Mouse (Mus musculus) stomach, embryonic 15.5 days (tissue): ENCODE measurements around the gene Amotl2. TPM values are rescaled to one million over a fixed set of nuclear protein-coding genes. Genes with fewer than 3 reads are reported as not detected.
"Not testable (repeated sequence)": the region's sequence is repeated elsewhere in the genome, so short reads cannot be mapped to it uniquely, and the experiment has no call there.

Experiments used
- ATAC-seq: fragments of 200-750 bp; cut with Nextera tagmentation; 2 replicates; pipeline ENCODE4 v1.8.0; 2017; ENCODE audit warnings: low read depth, moderate number of reproducible peaks, moderate TSS enrichment; ENCODE audit not compliant: insufficient read depth, low FRiP score
- H3K27ac ChIP-seq: fragments of 300-500 bp; sonication (generic); 2 replicates; pipeline ENCODE4 v1.5.1; 2015; ENCODE audit warnings: mild to moderate bottlenecking, inconsistent platforms
- H3K27me3 ChIP-seq: fragments of 300-500 bp; sonication (generic); replicated peaks from 2 replicates; pipeline ENCODE4 v1.6.1; 2015; ENCODE audit warnings: inconsistent platforms
- H3K36me3 ChIP-seq: fragments of 300-500 bp; sonication (generic); 2 replicates; pipeline ENCODE4 v1.6.1; 2015; ENCODE audit warnings: inconsistent platforms
- H3K4me1 ChIP-seq: fragments of 300-500 bp; sonication (generic); 2 replicates; pipeline ENCODE4 v1.6.1; 2015; ENCODE audit warnings: inconsistent platforms
- H3K4me2 ChIP-seq: fragments of 300-500 bp; sonication (generic); 2 replicates; pipeline ENCODE4 v1.6.1; 2015; ENCODE audit warnings: mild to moderate bottlenecking, inconsistent platforms
- H3K4me3 ChIP-seq: fragments of 300-500 bp; sonication (generic); replicated peaks from 2 replicates; pipeline ENCODE4 v1.5.1; 2015; ENCODE audit warnings: inconsistent platforms
- H3K9ac ChIP-seq: fragments of 300-500 bp; sonication (generic); 2 replicates; pipeline ENCODE4 v1.6.1; 2015; ENCODE audit warnings: inconsistent platforms
- H3K9me3 ChIP-seq: fragments of 300-500 bp; sonication (generic); 2 replicates; pipeline ENCODE4 v1.6.1; 2016; ENCODE audit warnings: inconsistent platforms
- WGBS: fragments of 180-500 bp; shearing (Covaris S2); methylation state at CpG from one replicate; pipeline ENCODE4 v1.1.7; 2015; 5-methylcytosine and 5-hydroxymethylcytosine counted together
- polyA plus RNA-seq: library from polyadenylated mRNA; unstranded; fragments of >200 nt; fragmentation: Nextera tagmentation; extraction: Ambion mirVana; gene quantifications from 2 replicates; pipeline ENCODE4 v1.2.1, GENCODE M21; 2015

Amotl2 gene
- polyA plus RNA-seq, 1 experiment from 2014 or later, result 35.3 TPM

- 58% methylated on average over 8 of the region's 8 CpGs for whole genome bisulfite sequencing
- no peak overlapping the region for H3K4me3 ChIP-seq
Observed at GRCm38 (mm10) chr9:102763520-102763919, 47.0 kb downstream of the Amotl2 start.

DNA sequence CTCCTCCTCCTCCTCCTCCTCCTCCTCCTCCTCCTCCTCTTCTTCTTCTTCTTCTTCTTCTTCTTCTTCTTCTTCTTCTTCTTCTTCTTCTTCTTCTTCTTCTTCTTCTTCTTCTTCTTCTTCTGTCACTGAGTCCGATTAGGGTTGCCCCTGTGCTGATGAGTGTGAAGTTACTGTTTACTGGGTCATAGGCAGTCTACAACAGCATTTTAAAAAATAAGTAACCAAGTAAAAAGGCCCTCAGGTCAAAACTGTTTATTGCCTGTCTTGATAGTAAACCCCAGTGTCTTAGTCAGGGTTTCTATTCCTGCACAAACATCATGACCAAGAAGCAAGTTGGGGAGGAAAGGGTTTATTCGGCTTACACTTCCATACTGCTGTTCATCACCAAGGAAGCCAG is 48.1 kb downstream of the Amotl2 start:
- H3K4me3 ChIP-seq, H3K4me2 ChIP-seq, H3K27ac ChIP-seq, H3K27me3 ChIP-seq, H3K36me3 ChIP-seq, H3K9ac ChIP-seq, H3K9me3 ChIP-seq, ATAC-seq: not testable (repeated sequence)
- H3K4me1 ChIP-seq, result peaks cover 18% of the 10 kb centered on the region
- WGBS, result 84% methylated on average over 2 of the region's 2 CpGs

More at GRCm38 (mm10) chr9:102763520-102763919, 47.0 kb downstream of the Amotl2 start:
- Histone ChIP-seq H3K27ac (peak overlapping the region; percentile 21; the same call in 1 of the 2 replicates), H3K9ac (no peak overlapping the region), H3K4me2 (no peak overlapping the region), H3K36me3 (no peaks in the 10 kb centered on the region), H3K4me1 (peaks cover 11% of the 10 kb centered on the region), H3K9me3 (no peaks in the 10 kb centered on the region), H3K27me3 (no peaks in the 10 kb centered on the region)
- ATAC-seq, result no peak

- Histone ChIP-seq H3K4me3 (no peak overlapping the region), H3K27ac (peak overlapping the region; percentile 16; the same call in 1 of the 2 replicates), H3K27me3 (no peaks in the 10 kb centered on the region), H3K9ac (no peak overlapping the region), H3K4me1 (peaks cover 18% of the 10 kb centered on the region), H3K4me2 (no peak overlapping the region), H3K9me3 (no peaks in the 10 kb centered on the region), H3K36me3 (no peaks in the 10 kb centered on the region)
- 74% methylated on average over 3 of the region's 3 CpGs for WGBS
- no peak for ATAC-seq
Observed at GRCm38 (mm10) chr9:102766741-102767140, 50.3 kb downstream of the Amotl2 start.

- peak overlapping the region; percentile 51; the same call in 1 of the 2 replicates for H3K27ac ChIP-seq
Observed at GRCm38 (mm10) chr9:102769257-102769656, 52.8 kb downstream of the Amotl2 start.

GRCm38 (mm10) chr9:102770190-102770589 is 53.7 kb downstream of the Amotl2 start:
- Histone ChIP-seq H3K9ac (no peak overlapping the region), H3K4me3 (no peak overlapping the region), H3K36me3 (no peaks in the 10 kb centered on the region), H3K4me2 (no peak overlapping the region), H3K27me3 (no peaks in the 10 kb centered on the region), H3K9me3 (no peaks in the 10 kb centered on the region), H3K4me1 (peaks cover 13% of the 10 kb centered on the region), H3K27ac (no peak overlapping the region)
- WGBS, result 78% methylated on average over 16 of the region's 16 CpGs
- no peak for ATAC-seq

More at GRCm38 (mm10) chr9:102769257-102769656, 52.8 kb downstream of the Amotl2 start:
- no peaks in the 10 kb centered on the region for H3K36me3 ChIP-seq
- H3K4me2 ChIP-seq, result no peak overlapping the region
- no peaks in the 10 kb centered on the region for H3K27me3 ChIP-seq
- no peak overlapping the region for H3K9ac ChIP-seq
- peaks cover 13% of the 10 kb centered on the region for H3K4me1 ChIP-seq
- H3K4me3 ChIP-seq, result no peak overlapping the region
- 53% methylated on average over 3 of the region's 3 CpGs for WGBS
- no peaks in the 10 kb centered on the region for H3K9me3 ChIP-seq
- no peak for ATAC-seq

DNA sequence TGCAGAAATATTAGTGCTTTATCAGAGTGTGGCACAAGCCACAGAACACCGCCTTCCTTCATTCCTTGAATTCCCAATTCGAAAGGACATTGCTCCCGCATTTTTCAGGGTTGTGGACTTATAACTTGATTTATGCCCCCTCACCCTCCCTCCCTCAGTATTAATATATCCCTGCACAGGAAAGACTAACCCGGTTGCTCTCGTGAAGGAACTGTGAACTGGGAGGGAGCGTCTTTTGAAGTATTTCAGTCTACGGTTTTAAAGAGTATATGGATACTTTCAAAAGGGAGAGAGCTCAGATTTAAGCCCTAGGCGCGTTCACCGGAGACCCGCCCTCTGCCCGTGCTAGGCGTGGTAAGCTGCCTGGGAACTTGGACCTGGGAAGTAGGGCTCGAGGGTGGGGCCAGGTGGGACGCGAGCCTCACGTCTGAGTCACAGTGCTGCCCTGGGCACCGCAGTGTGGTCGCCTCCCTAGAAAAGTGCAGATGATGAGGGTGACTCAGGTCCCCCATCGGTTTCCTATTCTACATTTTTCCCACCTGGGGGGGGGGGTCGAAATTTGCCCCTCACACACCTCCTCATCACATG is 54.9 kb downstream of the Amotl2 start:
- 28% methylated on average over 21 of the region's 21 CpGs for WGBS
- no peaks in the 10 kb centered on the region for H3K27me3 ChIP-seq
- peaks cover 13% of the 10 kb centered on the region for H3K4me1 ChIP-seq
- H3K4me2 ChIP-seq, result peak overlapping the region; percentile 24; the same call in 1 of the 2 replicates
- no peak overlapping the region for H3K4me3 ChIP-seq
- H3K36me3 ChIP-seq, result no peaks in the 10 kb centered on the region
- ATAC-seq, result peak; percentile 88
- no peak overlapping the region for H3K9ac ChIP-seq
- no peaks in the 10 kb centered on the region for H3K9me3 ChIP-seq
- no peak overlapping the region for H3K27ac ChIP-seq

- no peak overlapping the region for H3K4me3 ChIP-seq
- H3K9ac ChIP-seq, result no peak overlapping the region
- no peaks in the 10 kb centered on the region for H3K9me3 ChIP-seq
- peak; percentile 61 for ATAC-seq
- 29% methylated on average over 18 of the region's 18 CpGs for WGBS
- peak overlapping the region; percentile 77 for H3K27ac ChIP-seq
- H3K4me2 ChIP-seq, result peak overlapping the region; percentile 25; the same call in 1 of the 2 replicates
- H3K4me1 ChIP-seq, result peaks cover 29% of the 10 kb centered on the region
- H3K27me3 ChIP-seq, result no peaks in the 10 kb centered on the region
- no peaks in the 10 kb centered on the region for H3K36me3 ChIP-seq
Observed at GRCm38 (mm10) chr9:102777631-102778591, 61.4 kb downstream of the Amotl2 start.

- no peak overlapping the region for H3K9ac ChIP-seq
- H3K27me3 ChIP-seq, result no peaks in the 10 kb centered on the region
- peaks cover 37% of the 10 kb centered on the region for H3K4me1 ChIP-seq
- peak; percentile 80 for ATAC-seq
- H3K4me3 ChIP-seq, result no peak overlapping the region
- H3K27ac ChIP-seq, result peak overlapping the region; percentile 77; the same call in 1 of the 2 replicates
- 10% methylated on average over 15 of the region's 15 CpGs for whole genome bisulfite sequencing
- no peak overlapping the region for H3K4me2 ChIP-seq
- no peaks in the 10 kb centered on the region for H3K9me3 ChIP-seq
- no peaks in the 10 kb centered on the region for H3K36me3 ChIP-seq
Observed at GRCm38 (mm10) chr9:102779493-102779892, 63.0 kb downstream of the Amotl2 start.

Other genes with a start within 250 kb of the Amotl2 start
- gene Ky, start 210.9 kb upstream of the Amotl2 start, polyA plus RNA-seq, result 0.05 and 0.10 TPM in 2 replicates
- gene Anapc13, start 90.4 kb upstream of the Amotl2 start, polyA plus RNA-seq, result 191 and 196 TPM in 2 replicates
- 41.0 and 48.7 TPM in 2 replicates for gene Cep63, start 90.1 kb upstream of the Amotl2 start, polyA plus RNA-seq
- 23.1 and 29.6 TPM in 2 replicates for gene Ryk, start 118.2 kb downstream of the Amotl2 start, polyA plus RNA-seq